10 mouse cellular contexts compared by ENCODE assay signal in genomic region chr11:50565466-50566211, GRCm38 (mm10). TPM values are rescaled to one million over a fixed set of nuclear protein-coding genes. Genes with fewer than 3 reads are reported as not detected.
DNase-seq lines count a peak whose midpoint lies in the region; ATAC-seq lines count a peak whose summit lies in the region.
"Had no signal": no experiment of that assay in that cellular context is flagged by ENCODE, and none has a peak within 500 bp of the region (broad histone marks: within the 10 kb centered on the region; RNA-seq: fewer than 3 reads in every experiment).

No protein-coding gene starts in this region.

- ATAC-seq in granulocyte monocyte progenitor cell, adult 5-6 weeks (replicated peaks; ENCODE audit: poor library complexity, severe bottlenecking) = peak; percentile 86
- peak; percentile 87 for ATAC-seq in megakaryocyte, adult 5-6 weeks (ENCODE audit: poor library complexity, severe bottlenecking)
- ATAC-seq: activated CD4-positive, CD25-positive, alpha-beta regulatory T cell, adult 4 months; intestine, postnatal 0 days had no signal

- DNase-seq in 3134 (ENCODE audit: extremely low read depth, insufficient read length, low spot score) = peak; percentile 73
- DNase-seq in 416B (ENCODE audit: low read depth) = peak; percentile 98
- DNase-seq in cerebellum, adult 11 months = no peak
- no peak for DNase-seq in cerebellum, adult 11-12 months
- DNase-seq in gastrocnemius, postnatal 10 days = no peak
- DNase-seq: cerebellum, postnatal 36 days had no signal

RNA-seq across cellular contexts. Expression of gene Adamts2, which starts 36.2 kb away (rescaled TPM):
- total RNA-seq in granulocyte monocyte progenitor cell, adult 5-6 weeks (2014; fragmentation: Nextera tagmentation) = not detected in 2 replicates
- not detected in 2 replicates for total RNA-seq in granulocyte monocyte progenitor cell, adult 5-6 weeks (2017)
- 0.21 and 0.27 TPM in 2 replicates for total RNA-seq in megakaryocyte, adult 5-6 weeks (2015)
- 0.11 and 0.12 TPM in 2 replicates for total RNA-seq in megakaryocyte, adult 5-6 weeks (2017)
- total RNA-seq in gastrocnemius, postnatal 10 days (2021) = 10 to 100 TPM; 27.3 to 37.4 TPM

Comparison
In these comparisons a context has a peak if more than half of its experiments do, and no peak if none do; other contexts are left out.
1. DNase-seq: peak in 3134 (single experiment) and 416B (single experiment); none in cerebellum, adult 11 months (single experiment), cerebellum, adult 11-12 months (single experiment) and gastrocnemius, postnatal 10 days (single experiment).
2. RNA of gene Adamts2, which starts 36.2 kb away (total RNA-seq): 27.3 to 37.4 TPM in gastrocnemius, postnatal 10 days; 0.11 to 0.27 TPM in megakaryocyte, adult 5-6 weeks and not detected in granulocyte monocyte progenitor cell, adult 5-6 weeks; every median in the first group is over 10 times any median in the second.